Comparison of ENCODE assay signal across 7 mouse cellular contexts in the genomic region with DNA sequence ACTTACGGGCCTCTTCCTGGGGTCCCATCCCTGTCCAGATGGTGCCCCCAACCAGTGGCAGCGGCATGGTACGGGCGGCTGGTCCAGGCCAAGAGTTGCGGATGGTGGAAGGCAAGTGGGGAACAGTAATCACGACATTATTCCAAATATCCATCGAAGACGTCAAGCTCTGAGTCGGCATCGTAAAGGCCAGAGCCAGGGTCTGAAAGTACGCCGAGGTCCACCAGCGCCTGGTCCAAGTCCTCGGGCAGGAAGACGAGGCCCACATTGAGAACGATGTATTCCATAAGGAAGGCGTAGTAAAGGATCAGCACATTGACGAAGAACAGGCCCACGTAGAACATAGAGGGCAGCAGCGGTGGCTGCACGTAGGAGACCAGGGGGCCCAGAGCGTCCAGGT. TPM values are rescaled to one million over a fixed set of nuclear protein-coding genes. Genes with fewer than 3 reads are reported as not detected.
DNase-seq lines count a peak whose midpoint lies in the region; ATAC-seq and TF ChIP-seq lines count a peak whose summit lies in the region.

No protein-coding gene starts in this region.

- H3K27ac ChIP-seq in heart, embryonic 16.5 days (ENCODE audit: low read length), result peak overlapping the region; percentile 84
- H3K27ac ChIP-seq in limb, embryonic 14.5 days (replicated peaks; ENCODE audit: low read depth, low read length), result peak overlapping the region; percentile 82
- H3K27ac ChIP-seq in neural tube, embryonic 12.5 days, result 0 out of 2 replicates have a peak overlapping the region, but pooled peaks have one; percentile 64

- peaks cover 43% of the 10 kb centered on the region for H3K4me1 ChIP-seq in heart, embryonic 16.5 days (ENCODE audit: control insufficient read depth, insufficient read depth, low read length)
- H3K4me1 ChIP-seq in limb, embryonic 14.5 days (ENCODE audit: control insufficient read depth, insufficient read depth, low read length), result peaks cover 36% of the 10 kb centered on the region
- H3K4me1 ChIP-seq in neural tube, embryonic 12.5 days, result peaks cover 48% of the 10 kb centered on the region

- H3K4me3 ChIP-seq in heart, embryonic 16.5 days (ENCODE audit: low read length), result peak overlapping the region; percentile 78
- H3K4me3 ChIP-seq in limb, embryonic 14.5 days (replicated peaks; ENCODE audit: low read length), result peak overlapping the region; percentile 79
- H3K4me3 ChIP-seq in neural tube, embryonic 12.5 days, result peak overlapping the region; percentile 85

- no peaks in the 10 kb centered on the region for H3K9me3 ChIP-seq in heart, embryonic 16.5 days (replicated peaks; ENCODE audit: control insufficient read depth, low read length)
- H3K9me3 ChIP-seq in limb, embryonic 14.5 days (ENCODE audit: control insufficient read depth, low read length), result no peaks in the 10 kb centered on the region
- H3K9me3 ChIP-seq in neural tube, embryonic 12.5 days, result no peaks in the 10 kb centered on the region

- ATAC-seq in heart, embryonic 16.5 days (replicated peaks; ENCODE audit: extremely low read depth, insufficient read depth, low FRiP score), result no peak
- ATAC-seq in limb, embryonic 14.5 days (ENCODE audit: low FRiP score, low read depth), result peak; percentile 3; the same call in 1 of the 2 replicates
- peak; percentile 21 for ATAC-seq in neural tube, embryonic 12.5 days (ENCODE audit: low FRiP score, low read depth)

- WGBS in heart, embryonic 16.5 days, result 3% methylated on average over 22 of the region's 22 CpGs
- WGBS in limb, embryonic 14.5 days, result under 1% methylated on average over 19 of the region's 22 CpGs
- 5% methylated on average over 22 of the region's 22 CpGs for WGBS in neural tube, embryonic 12.5 days

- peak overlapping the region; percentile 83 for H3K9ac ChIP-seq in heart, embryonic 16.5 days (ENCODE audit: low read length)
- peak overlapping the region; percentile 84 for H3K9ac ChIP-seq in limb, embryonic 14.5 days (ENCODE audit: low read depth, low read length, severe bottlenecking)
- peak overlapping the region; percentile 92 for H3K9ac ChIP-seq in neural tube, embryonic 12.5 days

- no peak for TF ChIP-seq POLR2A in limb, embryonic 14.5 days (IDR thresholded peaks at IDR 0.05; ENCODE audit: borderline replicate concordance, extremely low read depth, insufficient read depth, insufficient read length)

- peak overlapping the region; percentile 70 for H3K4me2 ChIP-seq in heart, embryonic 16.5 days (ENCODE audit: low read depth, low read length)
- peak overlapping the region; percentile 90 for H3K4me2 ChIP-seq in limb, embryonic 14.5 days (replicated peaks; ENCODE audit: low read depth, low read length, severe bottlenecking)
- peak overlapping the region; percentile 79 for H3K4me2 ChIP-seq in neural tube, embryonic 12.5 days (replicated peaks)

- H3K27me3 ChIP-seq in heart, embryonic 16.5 days (ENCODE audit: control insufficient read depth, insufficient read depth, low read length), result no peaks in the 10 kb centered on the region
- no peaks in the 10 kb centered on the region for H3K27me3 ChIP-seq in limb, embryonic 14.5 days (ENCODE audit: control insufficient read depth, insufficient read depth, low read length)
- H3K27me3 ChIP-seq in neural tube, embryonic 12.5 days (replicated peaks), result no peaks in the 10 kb centered on the region

- DNase-seq in thymus, adult 18-20 months, result peak; percentile 27 to 35
- no peak for DNase-seq in thymus, postnatal 4 days
- peak; percentile 70 for DNase-seq in cerebellum, adult 9-11 months
- peak; percentile 6 for DNase-seq in limb, embryonic 14.5 days (ENCODE audit: low spot score)
- DNase-seq in layer of hippocampus, postnatal 14 days (ENCODE audit: low spot score in 2 of 2), result no peak

- H3K36me3 ChIP-seq in heart, embryonic 16.5 days (ENCODE audit: control insufficient read depth, insufficient read depth), result no peaks in the 10 kb centered on the region
- H3K36me3 ChIP-seq in limb, embryonic 14.5 days (ENCODE audit: control insufficient read depth, insufficient read depth, low read length), result peaks cover 3% of the 10 kb centered on the region; the same call in 1 of the 2 replicates
- H3K36me3 ChIP-seq in neural tube, embryonic 12.5 days, result no peaks in the 10 kb centered on the region

RNA-seq across cellular contexts. Expression of a gene that starts 0.6 kb away (rescaled TPM):
- 14.0 and 17.5 TPM in 2 replicates for polyA plus RNA-seq in heart, embryonic 16.5 days (2015; fragmentation: Nextera tagmentation; extraction: Ambion mirVana)
- 51.2 and 79.2 TPM in 2 replicates for polyA plus RNA-seq in limb, embryonic 14.5 days (2012; rRNA removed)
- polyA plus RNA-seq in limb, embryonic 14.5 days (2014; fragmentation: Nextera tagmentation; extraction: Ambion mirVana), result 31.5 and 40.4 TPM in 2 replicates
- 26.7 and 27.9 TPM in 2 replicates for polyA plus RNA-seq in neural tube, embryonic 12.5 days (2016; fragmentation: Nextera tagmentation; extraction: Ambion mirVana)
- 10 to 100 TPM; 45.7 to 46.9 TPM for total RNA-seq in layer of hippocampus, postnatal 14 days (2021)

RNA-seq across cellular contexts. Expression of a gene that starts 2.9 kb away (rescaled TPM):
- 30.8 and 32.6 TPM in 2 replicates for polyA plus RNA-seq in heart, embryonic 16.5 days (2015; fragmentation: Nextera tagmentation; extraction: Ambion mirVana)
- 12.5 and 14.6 TPM in 2 replicates for polyA plus RNA-seq in limb, embryonic 14.5 days (2012; rRNA removed)
- 29.9 and 34.9 TPM in 2 replicates for polyA plus RNA-seq in limb, embryonic 14.5 days (2014; fragmentation: Nextera tagmentation; extraction: Ambion mirVana)
- 57.2 TPM in 2 replicates for polyA plus RNA-seq in neural tube, embryonic 12.5 days (2016; fragmentation: Nextera tagmentation; extraction: Ambion mirVana)
- 10 to 100 TPM; 72.6 to 77.5 TPM for total RNA-seq in layer of hippocampus, postnatal 14 days (2021)

Comparison
In these comparisons a context has a peak if more than half of its experiments do, and no peak if none do; other contexts are left out.
1. DNase-seq: peak in thymus, adult 18-20 months (2 of 2), cerebellum, adult 9-11 months (single experiment) and limb, embryonic 14.5 days (single experiment); none in thymus, postnatal 4 days (single experiment) and layer of hippocampus, postnatal 14 days (0 of 2).
2. Peak in every context shown above with its lines, with median percentiles within 50 percentile points of each other: H3K27ac ChIP-seq, H3K4me2 ChIP-seq, H3K4me3 ChIP-seq and H3K9ac ChIP-seq.